Mouse (Mus musculus) bone marrow, adult 2 months (tissue): Measurements from ENCODE around the gene Actb.

Experiments
- CTCF ChIP-seq: fragments of 200-500 bp; IDR thresholded peaks from 2 replicates; pipeline ENCODE4 v1.5.1; 2011; ENCODE audit warnings: low read length, control low read depth; ENCODE audit not compliant: control insufficient read depth, insufficient read depth
- POLR2A ChIP-seq: fragments of 200-500 bp; IDR thresholded peaks from 2 replicates; pipeline ENCODE4 v1.6.1; 2011; ENCODE audit warnings: low read depth, mild to moderate bottlenecking, control low read depth, low read length, borderline replicate concordance; ENCODE audit not compliant: control insufficient read depth

DNA sequence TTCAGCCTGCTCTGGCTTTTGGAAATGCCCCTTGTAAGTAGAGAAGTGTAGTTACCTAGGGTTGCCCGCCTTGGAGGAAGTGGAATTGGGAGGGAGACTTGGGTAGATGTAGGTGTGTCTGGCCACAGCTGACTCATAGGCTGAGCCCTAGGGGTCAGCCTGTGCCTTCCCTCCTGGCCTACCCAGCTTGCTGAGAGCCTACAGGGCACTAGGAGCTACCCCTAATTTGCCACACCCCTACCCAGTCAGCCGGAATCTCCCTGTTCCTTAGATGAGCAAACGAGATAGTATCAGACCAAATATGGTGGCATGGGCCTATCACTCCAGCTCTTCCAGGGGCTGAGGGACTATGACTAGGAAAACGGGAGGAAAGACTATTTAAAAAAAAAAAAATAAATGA lies 6.2 kb upstream of the Actb start:
- TF ChIP-seq POLR2A: no peak
- no peak for TF ChIP-seq CTCF
